Mouse (Mus musculus) lung, embryonic 15.5 days (tissue): ENCODE measurements around the gene Tesmin. TPM values are rescaled to one million over a fixed set of nuclear protein-coding genes. Genes with fewer than 3 reads are reported as not detected.
A peak's percentile ranks its signal among the peaks of the same experiment; 100 is the strongest.

ENCODE experiments used
- ATAC-seq: fragments of 200-750 bp; cut with Nextera tagmentation; 2 replicates; pipeline ENCODE4 v1.8.0; 2017; ENCODE audit warnings: moderate number of reproducible peaks, borderline replicate concordance; ENCODE audit not compliant: low FRiP score, low TSS enrichment; ENCODE audit errors: extremely low read depth
- H3K27ac ChIP-seq: fragments of 300-500 bp; sonication (generic); 2 replicates; pipeline ENCODE4 v1.5.1; 2015; ENCODE audit warnings: moderate library complexity, mild to moderate bottlenecking, inconsistent platforms
- H3K27me3 ChIP-seq: fragments of 300-500 bp; sonication (generic); 2 replicates; pipeline ENCODE4 v1.6.1; 2015; ENCODE audit warnings: inconsistent platforms
- H3K36me3 ChIP-seq: fragments of 300-500 bp; sonication (generic); 2 replicates; pipeline ENCODE4 v1.6.1; 2015; ENCODE audit warnings: inconsistent platforms
- H3K4me1 ChIP-seq: fragments of 300-500 bp; sonication (generic); 2 replicates; pipeline ENCODE4 v1.6.1; 2015; ENCODE audit warnings: inconsistent platforms
- H3K4me2 ChIP-seq: fragments of 300-500 bp; sonication (generic); 2 replicates; pipeline ENCODE4 v1.6.1; 2015; ENCODE audit warnings: inconsistent platforms, mild to moderate bottlenecking, moderate library complexity
- H3K4me3 ChIP-seq: fragments of 300-500 bp; sonication (generic); 2 replicates; pipeline ENCODE4 v1.5.1; 2015; ENCODE audit warnings: mild to moderate bottlenecking, inconsistent platforms
- H3K9ac ChIP-seq: fragments of 300-500 bp; sonication (generic); 2 replicates; pipeline ENCODE4 v1.6.1; 2015; ENCODE audit warnings: inconsistent platforms
- H3K9me3 ChIP-seq: fragments of 300-500 bp; sonication (generic); 2 replicates; pipeline ENCODE4 v1.6.1; 2016; ENCODE audit warnings: inconsistent platforms
- WGBS: fragments of 180-500 bp; shearing (Covaris S2); methylation state at CpG from one replicate; pipeline ENCODE4 v1.1.7; 2015; 5-methylcytosine and 5-hydroxymethylcytosine counted together
- polyA plus RNA-seq: library from polyadenylated mRNA; unstranded; fragments of >200 nt; fragmentation: Nextera tagmentation; extraction: Ambion mirVana; gene quantifications from 2 replicates; pipeline ENCODE4 v1.2.1, GENCODE M21; 2015

The Tesmin gene
- polyA plus RNA-seq, 1 experiment from 2014 or later, result 0.61 TPM

DNA sequence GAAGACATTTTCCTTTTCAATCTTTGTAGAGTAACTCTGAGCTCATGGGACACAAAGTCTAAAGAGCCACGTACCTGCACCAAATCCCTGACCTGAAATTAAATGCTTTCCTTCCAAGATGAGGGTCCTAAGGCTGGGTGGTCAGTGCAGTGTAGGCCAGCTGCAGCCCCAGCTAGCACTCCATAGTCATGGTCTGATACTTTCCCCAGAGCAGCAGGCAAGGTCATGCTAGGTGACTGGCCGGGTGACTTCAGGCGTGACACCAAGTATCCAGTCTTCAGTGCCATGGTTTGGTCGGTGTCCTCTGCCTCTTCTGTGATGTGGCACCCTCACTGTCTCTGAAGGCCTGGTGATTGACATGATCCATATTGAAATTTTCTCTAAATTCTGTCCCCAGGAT, 11.4 kb downstream of the Tesmin start:
- H3K36me3 ChIP-seq, result no peaks in the 10 kb centered on the region
- H3K4me2 ChIP-seq, result no peak overlapping the region
- WGBS, result 81% methylated on average over 4 of the region's 4 CpGs
- no peak overlapping the region for H3K9ac ChIP-seq
- no peak for ATAC-seq
- no peaks in the 10 kb centered on the region for H3K27me3 ChIP-seq
- no peaks in the 10 kb centered on the region for H3K9me3 ChIP-seq
- H3K4me3 ChIP-seq, result no peak overlapping the region
- no peak overlapping the region for H3K27ac ChIP-seq
- no peaks in the 10 kb centered on the region for H3K4me1 ChIP-seq

DNA sequence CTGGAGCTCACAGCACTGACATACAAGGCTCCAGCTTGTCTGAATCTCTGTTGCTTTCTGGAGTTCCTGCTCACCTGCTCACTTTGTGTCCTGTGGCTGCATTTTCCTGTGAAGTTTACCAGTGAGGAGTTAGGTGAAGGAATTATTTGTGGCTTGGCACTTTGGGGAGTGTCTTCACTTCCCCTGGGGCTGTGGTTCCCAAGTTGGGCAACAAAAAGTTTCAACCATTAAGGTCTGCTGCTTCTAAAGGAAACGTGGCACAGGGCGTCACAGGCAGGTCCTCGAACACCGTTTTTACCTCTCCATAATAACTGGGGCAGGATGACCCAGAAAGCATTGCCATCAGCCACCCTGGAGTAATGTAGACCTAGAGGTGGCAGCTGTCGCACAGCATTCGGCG, 12.8 kb downstream of the Tesmin start:
- no peaks in the 10 kb centered on the region for H3K4me1 ChIP-seq
- 75% methylated on average over 7 of the region's 7 CpGs for WGBS
- no peak overlapping the region for H3K27ac ChIP-seq
- no peaks in the 10 kb centered on the region for H3K27me3 ChIP-seq
- no peaks in the 10 kb centered on the region for H3K36me3 ChIP-seq
- no peak for ATAC-seq
- no peak overlapping the region for H3K9ac ChIP-seq
- no peaks in the 10 kb centered on the region for H3K9me3 ChIP-seq
- no peak overlapping the region for H3K4me2 ChIP-seq
- no peak overlapping the region for H3K4me3 ChIP-seq

DNA sequence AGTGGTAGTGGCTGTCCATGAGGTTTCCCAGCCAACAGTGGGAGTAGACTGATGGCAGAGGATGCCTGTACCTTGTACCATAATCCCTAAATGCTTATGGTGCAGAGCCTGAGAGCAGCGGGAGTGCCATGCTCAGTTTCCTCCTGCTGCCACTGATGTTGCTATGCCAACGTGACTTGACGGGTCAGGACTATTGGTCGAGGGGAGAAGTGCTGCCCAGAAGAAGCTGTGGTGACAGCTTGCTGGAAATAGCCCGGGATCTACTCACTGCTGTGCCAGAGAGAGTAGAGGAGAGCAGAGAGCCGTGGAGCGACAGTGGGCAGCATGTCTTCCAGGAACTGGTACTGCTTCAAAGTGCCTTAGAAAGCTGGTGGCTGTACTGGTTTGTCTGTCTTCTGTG, 13.3 kb downstream of the Tesmin start:
- H3K4me2 ChIP-seq, result no peak overlapping the region
- ATAC-seq, result no peak
- no peaks in the 10 kb centered on the region for H3K36me3 ChIP-seq
- no peak overlapping the region for H3K27ac ChIP-seq
- no peak overlapping the region for H3K4me3 ChIP-seq
- no peaks in the 10 kb centered on the region for H3K9me3 ChIP-seq
- no peaks in the 10 kb centered on the region for H3K4me1 ChIP-seq
- 43% methylated on average over 7 of the region's 7 CpGs for WGBS
- H3K9ac ChIP-seq, result no peak overlapping the region
- H3K27me3 ChIP-seq, result no peaks in the 10 kb centered on the region

DNA sequence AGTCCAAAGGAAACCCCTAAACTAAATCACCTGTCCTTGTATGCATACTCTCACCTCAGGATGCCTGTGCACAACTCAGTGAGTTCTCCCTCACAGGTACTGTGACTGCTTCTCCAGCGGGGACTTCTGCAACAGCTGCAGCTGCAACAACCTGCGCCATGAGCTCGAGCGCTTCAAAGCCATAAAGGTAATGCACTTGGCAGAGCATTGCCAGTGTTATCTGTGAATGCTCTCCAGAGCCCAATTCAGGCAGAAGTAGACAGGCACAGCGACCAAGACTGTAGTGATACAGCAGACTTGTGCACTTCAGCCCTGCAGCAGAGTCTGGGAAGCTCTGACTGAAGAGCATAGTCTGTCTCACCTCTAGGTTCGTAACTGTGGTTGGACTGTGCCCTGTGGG, 13.7 kb downstream of the Tesmin start:
- H3K9ac ChIP-seq, result no peak overlapping the region
- WGBS, result 75% methylated on average over 6 of the region's 6 CpGs

DNA sequence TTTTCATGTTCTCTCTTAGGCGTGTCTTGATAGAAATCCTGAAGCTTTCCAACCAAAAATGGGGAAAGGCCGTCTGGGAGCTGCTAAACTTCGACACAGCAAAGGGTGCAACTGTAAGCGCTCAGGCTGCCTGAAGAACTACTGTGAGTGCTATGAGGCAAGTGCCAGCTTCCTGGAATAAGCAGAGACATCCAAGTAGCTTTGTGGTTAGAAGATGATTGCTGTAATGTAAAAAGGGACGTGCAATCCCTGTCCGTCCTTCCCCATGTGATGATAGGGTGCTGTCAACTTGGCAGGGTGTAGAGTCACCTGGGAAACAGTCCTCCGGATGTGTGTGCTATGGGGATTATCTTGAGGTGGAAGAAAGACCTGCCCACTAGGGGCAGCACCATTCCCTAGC, 15.4 kb downstream of the Tesmin start:
- H3K9me3 ChIP-seq, result no peaks in the 10 kb centered on the region
- ATAC-seq, result no peak
- H3K27me3 ChIP-seq, result no peaks in the 10 kb centered on the region
- H3K36me3 ChIP-seq, result no peaks in the 10 kb centered on the region
- no peak overlapping the region for H3K4me2 ChIP-seq
- H3K27ac ChIP-seq, result no peak overlapping the region
- 77% methylated on average over 7 of the region's 7 CpGs for WGBS
- H3K9ac ChIP-seq, result no peak overlapping the region
- no peaks in the 10 kb centered on the region for H3K4me1 ChIP-seq
- no peak overlapping the region for H3K4me3 ChIP-seq

More for the DNA sequence above, 13.7 kb downstream of the Tesmin start:
- no peaks in the 10 kb centered on the region for H3K4me1 ChIP-seq
- no peak overlapping the region for H3K4me3 ChIP-seq
- H3K4me2 ChIP-seq, result no peak overlapping the region
- no peaks in the 10 kb centered on the region for H3K27me3 ChIP-seq
- no peaks in the 10 kb centered on the region for H3K9me3 ChIP-seq
- H3K36me3 ChIP-seq, result no peaks in the 10 kb centered on the region
- no peak for ATAC-seq
- no peak overlapping the region for H3K27ac ChIP-seq

DNA sequence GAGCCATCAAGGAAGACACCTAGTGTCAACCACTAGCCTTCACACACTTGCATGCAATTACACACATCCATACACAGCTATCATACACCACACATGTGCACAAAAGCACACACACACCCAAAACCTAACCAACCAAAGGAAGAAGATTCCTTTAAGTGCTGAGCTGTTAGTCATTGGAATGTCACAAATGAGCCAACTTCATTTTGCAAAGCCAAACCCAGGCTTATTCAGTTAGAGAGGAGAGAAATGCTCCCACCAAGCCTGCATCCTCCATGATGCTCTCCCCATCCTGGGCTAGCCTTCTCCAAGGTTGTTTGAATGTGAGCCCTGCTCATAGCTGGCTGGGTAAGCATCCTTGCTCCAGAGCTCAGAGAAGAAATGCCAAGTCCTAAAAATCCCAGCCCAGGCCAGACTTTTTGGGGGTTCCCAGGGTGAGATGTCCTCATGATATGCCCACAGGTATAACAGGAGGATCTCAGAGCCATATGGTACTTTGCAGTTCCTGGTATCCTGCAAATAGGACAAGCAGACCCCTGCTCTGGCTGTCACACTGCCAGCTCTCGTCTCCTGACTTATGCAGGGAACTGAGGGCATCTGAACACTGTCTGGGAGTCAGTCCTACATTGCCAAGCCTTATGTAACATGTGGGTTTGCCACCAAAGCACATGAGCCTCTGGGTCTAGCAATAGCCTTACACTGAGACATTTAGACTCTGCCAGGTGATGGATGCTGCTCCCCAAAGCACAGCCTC, 17.0 kb downstream of the Tesmin start:
- Histone ChIP-seq H3K27ac (no peak overlapping the region), H3K9me3 (no peaks in the 10 kb centered on the region), H3K36me3 (no peaks in the 10 kb centered on the region), H3K4me1 (no peaks in the 10 kb centered on the region), H3K9ac (no peak overlapping the region), H3K4me2 (no peak overlapping the region), H3K27me3 (no peaks in the 10 kb centered on the region), H3K4me3 (no peak overlapping the region)
- ATAC-seq, result no peak
- 54% methylated on average over 1 of the region's 1 CpGs for WGBS

DNA sequence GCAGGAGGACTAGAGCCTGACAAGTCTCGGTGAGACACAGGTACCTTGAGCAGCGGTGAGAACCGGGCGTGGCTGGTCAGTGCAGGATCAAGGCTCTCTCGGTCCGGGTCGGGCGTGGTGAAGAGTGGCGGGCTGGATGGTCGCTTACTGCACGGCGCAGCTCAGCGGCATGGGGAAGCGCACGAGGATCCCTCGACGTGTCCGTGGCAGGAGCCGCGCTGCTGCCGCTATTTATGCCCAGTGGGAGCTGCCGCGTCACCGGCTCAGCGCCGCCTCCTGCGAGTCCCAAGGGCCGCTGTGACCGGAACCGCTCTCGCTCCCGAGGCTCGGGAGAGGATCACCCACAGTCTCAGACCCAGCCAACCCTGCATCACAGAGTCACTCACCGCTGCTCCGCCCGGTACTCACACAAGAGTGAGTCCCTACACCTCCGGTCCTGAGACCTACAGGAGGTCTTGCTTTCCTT, 25.6 kb downstream of the Tesmin start, which contains the start of gene Gal:
Gal (minus strand) TSS at position 277 of the 466 bp plus-strand sequence.
- peaks cover 30% of the 10 kb centered on the region for H3K27me3 ChIP-seq
- H3K4me1 ChIP-seq, result peaks cover 7% of the 10 kb centered on the region
- no peaks in the 10 kb centered on the region for H3K9me3 ChIP-seq
- H3K36me3 ChIP-seq, result no peaks in the 10 kb centered on the region
- peak within 1 kb of the TSS; percentile 31 for H3K4me3 ChIP-seq
- peak within 1 kb of the TSS; percentile 19 for H3K9ac ChIP-seq
- WGBS, result 3% methylated on average over 37 of the region's 37 CpGs
- no peak within 1 kb of the TSS for H3K27ac ChIP-seq
- peak within 1 kb of the TSS; percentile 57 for H3K4me2 ChIP-seq
- peak; percentile 46 for ATAC-seq

DNA sequence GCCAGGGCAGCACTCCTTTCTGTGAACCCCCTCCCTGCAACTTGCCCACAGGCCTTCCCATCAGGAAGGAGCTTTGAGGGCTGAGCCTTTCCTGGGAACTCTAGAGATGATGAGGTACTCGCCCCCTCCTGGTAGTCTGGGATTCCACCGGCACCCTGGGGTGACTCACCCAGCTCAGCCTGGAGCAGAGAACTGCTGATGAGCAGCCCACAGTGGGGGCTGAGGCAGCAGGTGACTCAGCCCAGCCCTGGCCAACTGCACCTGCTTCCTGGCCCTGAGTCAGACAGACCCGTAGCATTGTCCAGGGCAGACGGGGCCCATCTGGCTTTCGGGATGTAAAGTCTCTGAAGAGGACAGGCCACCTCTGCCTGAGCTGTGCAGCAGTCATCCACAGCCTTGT, 30.6 kb downstream of the Tesmin start:
- ATAC-seq, result no peak
- no peaks in the 10 kb centered on the region for H3K36me3 ChIP-seq
- WGBS, result 49% methylated on average over 5 of the region's 5 CpGs
- peaks cover 11% of the 10 kb centered on the region for H3K27me3 ChIP-seq
- no peak overlapping the region for H3K9ac ChIP-seq
- no peak overlapping the region for H3K4me2 ChIP-seq
- no peak overlapping the region for H3K27ac ChIP-seq
- no peak overlapping the region for H3K4me3 ChIP-seq
- no peaks in the 10 kb centered on the region for H3K9me3 ChIP-seq
- peaks cover 6% of the 10 kb centered on the region for H3K4me1 ChIP-seq

DNA sequence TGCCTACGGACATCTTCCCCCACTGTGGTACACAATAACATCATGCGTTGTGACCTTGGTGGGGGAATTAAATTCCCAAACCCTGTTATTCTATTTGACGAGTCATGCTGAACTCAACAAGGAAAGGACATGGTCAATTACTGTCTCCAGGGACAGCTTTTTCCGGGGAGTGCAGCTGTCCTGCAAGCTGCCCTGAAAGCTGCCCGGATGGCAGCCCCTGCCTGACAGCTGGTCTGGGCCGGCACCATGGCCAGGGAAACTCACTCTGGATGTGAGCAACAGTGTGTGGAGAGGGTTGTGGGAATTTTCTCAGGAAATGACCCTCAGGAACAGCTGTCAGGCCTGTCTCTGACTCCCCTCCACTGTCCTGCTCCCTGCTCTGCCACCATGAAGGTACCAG, 33.8 kb downstream of the Tesmin start:
- Histone ChIP-seq H3K27ac (no peak overlapping the region), H3K4me2 (no peak overlapping the region), H3K4me3 (no peak overlapping the region), H3K4me1 (0 out of 2 replicates have a peak, but pooled peaks cover 3% of the 10 kb centered on the region), H3K9me3 (no peaks in the 10 kb centered on the region), H3K36me3 (no peaks in the 10 kb centered on the region), H3K9ac (no peak overlapping the region), H3K27me3 (no peaks in the 10 kb centered on the region)
- 67% methylated on average over 6 of the region's 6 CpGs for WGBS
- ATAC-seq, result no peak

DNA sequence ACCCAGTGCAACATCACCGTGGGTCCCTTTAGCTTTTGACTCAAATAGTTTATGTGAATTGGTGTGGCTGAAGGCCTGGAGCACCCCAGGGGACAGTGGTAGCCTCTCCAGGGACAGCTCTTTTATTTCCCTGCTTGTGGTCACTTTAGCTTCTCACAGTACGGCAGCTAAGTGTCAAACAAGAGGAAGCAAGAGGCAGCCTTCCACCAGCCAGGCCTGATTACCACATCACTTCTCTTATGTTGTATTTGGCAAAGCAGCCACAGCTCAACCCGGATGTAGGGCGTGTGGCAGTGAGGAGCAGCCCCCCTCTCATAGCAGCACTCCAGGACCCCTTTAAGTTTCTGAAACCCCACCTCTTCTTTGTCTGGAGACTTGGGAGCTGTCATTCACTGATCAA, 34.3 kb downstream of the Tesmin start:
- Histone ChIP-seq H3K9me3 (no peaks in the 10 kb centered on the region), H3K4me3 (no peak overlapping the region), H3K9ac (no peak overlapping the region), H3K4me2 (no peak overlapping the region), H3K36me3 (no peaks in the 10 kb centered on the region), H3K4me1 (0 out of 2 replicates have a peak, but pooled peaks cover 3% of the 10 kb centered on the region), H3K27me3 (no peaks in the 10 kb centered on the region), H3K27ac (no peak overlapping the region)
- ATAC-seq, result no peak
- 31% methylated on average over 4 of the region's 4 CpGs for WGBS

DNA sequence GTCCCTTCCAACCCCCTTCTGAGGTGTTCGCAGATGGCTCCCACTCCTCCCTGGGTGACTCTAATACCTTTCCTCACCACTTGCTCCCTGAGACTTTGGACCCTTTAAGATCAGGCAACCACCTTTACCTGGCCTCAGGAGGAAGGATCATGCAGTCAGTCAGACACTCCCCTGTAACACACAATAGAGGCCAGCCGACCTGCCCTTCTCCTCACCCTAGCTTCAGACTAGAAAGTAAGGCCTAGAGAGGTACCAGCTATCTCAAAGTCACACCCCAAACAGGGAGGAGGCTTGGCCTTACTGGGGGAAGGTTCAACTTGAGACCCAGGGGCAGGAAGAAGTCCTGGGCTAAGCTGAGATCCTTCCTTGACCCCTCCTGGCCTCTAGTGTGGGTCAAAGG, 35.6 kb downstream of the Tesmin start:
- no peak overlapping the region for H3K4me2 ChIP-seq
- H3K9ac ChIP-seq, result no peak overlapping the region
- WGBS, result 56% methylated on average over 2 of the region's 2 CpGs
- no peak overlapping the region for H3K4me3 ChIP-seq
- no peaks in the 10 kb centered on the region for H3K27me3 ChIP-seq
- H3K9me3 ChIP-seq, result no peaks in the 10 kb centered on the region
- ATAC-seq, result no peak
- no peak overlapping the region for H3K27ac ChIP-seq
- no peaks in the 10 kb centered on the region for H3K36me3 ChIP-seq
- H3K4me1 ChIP-seq, result 0 out of 2 replicates have a peak, but pooled peaks cover 3% of the 10 kb centered on the region

DNA sequence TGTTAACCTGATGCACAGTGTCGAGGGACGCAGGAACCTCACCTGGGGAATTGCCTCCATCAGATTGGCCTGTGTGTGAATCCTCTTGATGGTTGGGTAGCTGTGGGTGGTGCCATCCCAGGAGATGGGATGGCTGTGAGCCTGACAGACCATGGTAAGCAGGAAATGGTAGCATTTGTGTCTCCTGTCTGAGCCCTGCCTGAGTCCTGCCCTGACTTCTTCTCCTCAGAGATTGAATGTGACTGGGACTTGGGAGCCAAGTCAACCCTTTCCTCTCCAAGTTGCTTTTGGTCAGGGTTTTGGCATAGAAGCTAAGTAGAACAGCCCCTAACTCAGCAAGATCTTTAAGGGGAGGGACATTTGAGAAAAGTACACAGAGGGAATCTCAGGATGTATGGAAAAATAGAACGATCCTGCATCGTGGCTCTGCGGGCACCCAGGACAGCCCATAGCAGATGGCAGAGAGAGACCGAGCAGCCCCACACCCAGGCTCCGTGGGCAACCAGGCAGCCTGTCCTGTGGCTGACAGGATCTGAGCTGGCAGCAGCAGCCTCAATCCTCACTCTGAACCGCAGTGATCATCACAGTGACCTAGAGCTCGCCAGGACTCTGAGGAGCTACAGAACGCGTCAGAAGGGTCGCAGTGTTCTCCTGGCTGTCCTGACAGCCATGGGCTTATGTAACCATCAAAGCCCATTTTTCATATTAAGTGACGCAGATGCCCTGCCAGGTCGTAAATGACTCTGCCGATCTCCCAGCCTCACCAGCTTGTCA, 39.6 kb downstream of the Tesmin start:
- Histone ChIP-seq H3K4me3 (no peak overlapping the region), H3K4me2 (no peak overlapping the region), H3K36me3 (no peaks in the 10 kb centered on the region), H3K9me3 (no peaks in the 10 kb centered on the region), H3K27me3 (no peaks in the 10 kb centered on the region), H3K9ac (no peak overlapping the region), H3K4me1 (no peaks in the 10 kb centered on the region), H3K27ac (no peak overlapping the region)
- ATAC-seq, result no peak
- 65% methylated on average over 15 of the region's 15 CpGs for WGBS
